Comparison of ENCODE assay signal across 9 mouse cellular contexts in genomic region chr5:137885894-137886293, GRCm38 (mm10). TPM values are rescaled to one million over a fixed set of nuclear protein-coding genes. Genes with fewer than 3 reads are reported as not detected.
A peak's percentile ranks its signal among the peaks of the same experiment; 100 is the strongest.
DNase-seq lines count a peak whose midpoint lies in the region; ATAC-seq and TF ChIP-seq lines count a peak whose summit lies in the region.
"Had no signal": no experiment of that assay in that cellular context is flagged by ENCODE, and none has a peak within 500 bp of the region (broad histone marks: within the 10 kb centered on the region; RNA-seq: fewer than 3 reads in every experiment).

No protein-coding gene starts in this region.

- no peaks in the 10 kb centered on the region for H3K27me3 ChIP-seq in heart, embryonic 11.5 days (ENCODE audit: control insufficient read depth, insufficient read depth, low read length)
- H3K27me3 ChIP-seq in liver, embryonic 14.5 days (ENCODE audit: control insufficient read depth, insufficient read depth, low read length): no peaks in the 10 kb centered on the region
- H3K27me3 ChIP-seq: neural tube, embryonic 12.5 days had no signal

- H3K27ac ChIP-seq in heart, embryonic 11.5 days (ENCODE audit: low read depth, low read length): no peak overlapping the region
- H3K27ac ChIP-seq in liver, embryonic 14.5 days: no peak overlapping the region
- H3K27ac ChIP-seq: neural tube, embryonic 12.5 days had no signal

- no peak overlapping the region for H3K4me2 ChIP-seq in heart, embryonic 11.5 days
- no peak overlapping the region for H3K4me2 ChIP-seq in liver, embryonic 14.5 days (ENCODE audit: low read depth)
- H3K4me2 ChIP-seq: neural tube, embryonic 12.5 days had no signal

- no peak overlapping the region for H3K4me3 ChIP-seq in heart, embryonic 11.5 days (ENCODE audit: low read depth, low read length)
- H3K4me3 ChIP-seq in liver, embryonic 14.5 days (ENCODE audit: insufficient read depth in 1 of 2, low read depth in 2 of 2, low read length in 2 of 2): no peak overlapping the region
- H3K4me3 ChIP-seq: neural tube, embryonic 12.5 days had no signal

- peak; percentile 59 for TF ChIP-seq CTCF in liver, embryonic 14.5 days (IDR thresholded peaks at IDR 0.05; ENCODE audit: low read depth)

- no peaks in the 10 kb centered on the region for H3K9me3 ChIP-seq in heart, embryonic 11.5 days (replicated peaks; ENCODE audit: control insufficient read depth, low read length)
- H3K9me3 ChIP-seq in liver, embryonic 14.5 days (ENCODE audit: control insufficient read depth, low read length): no peaks in the 10 kb centered on the region
- H3K9me3 ChIP-seq: neural tube, embryonic 12.5 days had no signal

- no peak for TF ChIP-seq EP300 in liver, embryonic 14.5 days (IDR thresholded peaks at IDR 0.05; ENCODE audit: low read depth)

- H3K36me3 ChIP-seq in heart, embryonic 11.5 days (ENCODE audit: control insufficient read depth, insufficient read depth, low read length): no peaks in the 10 kb centered on the region
- no peaks in the 10 kb centered on the region for H3K36me3 ChIP-seq in liver, embryonic 14.5 days (replicated peaks; ENCODE audit: control insufficient read depth, insufficient read depth, low read depth)
- H3K36me3 ChIP-seq: neural tube, embryonic 12.5 days had no signal

- H3K9ac ChIP-seq in heart, embryonic 11.5 days (ENCODE audit: low read depth, low read length): no peak overlapping the region
- H3K9ac ChIP-seq in liver, embryonic 14.5 days (replicated peaks): no peak overlapping the region
- H3K9ac ChIP-seq: neural tube, embryonic 12.5 days had no signal

- 3% methylated on average over 2 of the region's 2 CpGs for WGBS in heart, embryonic 11.5 days (ENCODE audit: insufficient replicate concordance)
- 0% methylated on average over 2 of the region's 2 CpGs for WGBS in liver, embryonic 14.5 days (ENCODE audit: insufficient replicate concordance)

- no peak for ATAC-seq in heart, embryonic 11.5 days (replicated peaks; ENCODE audit: insufficient number of reproducible peaks, low FRiP score, low TSS enrichment)
- no peak for ATAC-seq in liver, embryonic 14.5 days (ENCODE audit: insufficient read depth)

- DNase-seq in heart, adult 18-20 months: peak; percentile 42 to 55
- peak; percentile 78 for DNase-seq in 416B (ENCODE audit: low read depth)
- peak; percentile 40 to 47 for DNase-seq in adrenal gland, adult 18-20 months (ENCODE audit: low spot score in 2 of 2)
- peak; percentile 68 for DNase-seq in embryo, embryonic 11 days
- peak; percentile 77 for DNase-seq in kidney, postnatal 14 days
- DNase-seq in liver, embryonic 14.5 days (ENCODE audit: low read depth in 3 of 3, low spot score in 3 of 3): peak; percentile 4 to 33 (median 12)
- DNase-seq in right cerebral cortex, postnatal 14 days: peak; percentile 66

- no peaks in the 10 kb centered on the region for H3K4me1 ChIP-seq in heart, embryonic 11.5 days (ENCODE audit: control insufficient read depth, insufficient read depth, low read length)
- H3K4me1 ChIP-seq in liver, embryonic 14.5 days (replicated peaks; ENCODE audit: control insufficient read depth in 2 of 2, insufficient read depth in 2 of 2, low read length in 1 of 2): no peaks in the 10 kb centered on the region
- H3K4me1 ChIP-seq: neural tube, embryonic 12.5 days had no signal

RNA-seq across cellular contexts. Expression of gene Pilrb2, which starts 14.3 kb away (rescaled TPM):
- under 1 TPM in 1 of 2 experiments, not detected in 1; 0.74 TPM for total RNA-seq in heart, adult 18-20 months (2021)
- 2.1 and 2.7 TPM in 2 replicates for polyA plus RNA-seq in heart, embryonic 11.5 days (2014; fragmentation: Nextera tagmentation; extraction: Ambion mirVana)
- total RNA-seq in adrenal gland, adult 18-20 months (2021): 1 to 10 TPM; 1.1 to 2.5 TPM
- 1.3 and 2.0 TPM in 2 replicates for polyA plus RNA-seq in liver, embryonic 14.5 days (2012; rRNA removed)
- polyA plus RNA-seq in liver, embryonic 14.5 days (2014; fragmentation: Nextera tagmentation; extraction: Ambion mirVana): 2.7 and 3.5 TPM in 2 replicates
- polyA plus RNA-seq: neural tube, embryonic 12.5 days had no signal

RNA-seq across cellular contexts. Expression of gene Pilrb1, which starts 28.0 kb away (rescaled TPM):
- total RNA-seq in heart, adult 18-20 months (2021): 1 to 10 TPM; 1.3 to 2.3 TPM
- polyA plus RNA-seq in heart, embryonic 11.5 days (2014; fragmentation: Nextera tagmentation; extraction: Ambion mirVana): 0.13 and 0.84 TPM in 2 replicates
- 1 to 10 TPM; 1.8 to 2.9 TPM for total RNA-seq in adrenal gland, adult 18-20 months (2021)
- 2.2 and 3.0 TPM in 2 replicates for polyA plus RNA-seq in liver, embryonic 14.5 days (2012; rRNA removed)
- polyA plus RNA-seq in liver, embryonic 14.5 days (2014; fragmentation: Nextera tagmentation; extraction: Ambion mirVana): 3.1 and 3.8 TPM in 2 replicates
- polyA plus RNA-seq: neural tube, embryonic 12.5 days had no signal

RNA-seq across cellular contexts. Expression of gene Cyp3a13, which starts 35.5 kb away (rescaled TPM):
- under 1 TPM; 0.21 to 0.25 TPM for total RNA-seq in heart, adult 18-20 months (2021)
- 0.09 TPM in 1 of 2 replicates, not detected in the other for polyA plus RNA-seq in heart, embryonic 11.5 days (2014; fragmentation: Nextera tagmentation; extraction: Ambion mirVana)
- under 1 TPM in 1 of 2 experiments, not detected in 1; 0.10 TPM for total RNA-seq in adrenal gland, adult 18-20 months (2021)
- 0.83 and 0.87 TPM in 2 replicates for polyA plus RNA-seq in liver, embryonic 14.5 days (2012; rRNA removed)
- 3.2 and 3.4 TPM in 2 replicates for polyA plus RNA-seq in liver, embryonic 14.5 days (2014; fragmentation: Nextera tagmentation; extraction: Ambion mirVana)
- polyA plus RNA-seq: neural tube, embryonic 12.5 days had no signal

RNA-seq across cellular contexts. Expression of gene Pilra, which starts 49.8 kb away (rescaled TPM):
- total RNA-seq in heart, adult 18-20 months (2021): 1 to 10 TPM; 1.5 to 1.7 TPM
- polyA plus RNA-seq in heart, embryonic 11.5 days (2014; fragmentation: Nextera tagmentation; extraction: Ambion mirVana): 2.1 and 2.9 TPM in 2 replicates
- total RNA-seq in adrenal gland, adult 18-20 months (2021): 1 to 10 TPM; 2.6 to 4.3 TPM
- polyA plus RNA-seq in liver, embryonic 14.5 days (2012; rRNA removed): 1.5 and 1.7 TPM in 2 replicates
- polyA plus RNA-seq in liver, embryonic 14.5 days (2014; fragmentation: Nextera tagmentation; extraction: Ambion mirVana): 2.0 and 2.2 TPM in 2 replicates

Comparison
In these comparisons a context has a peak if more than half of its experiments do, and no peak if none do; other contexts are left out.
1. DNase-seq: peak in every context shown above with its lines; median percentile 78 in 416B; 77 in kidney, postnatal 14 days; 68 in embryo, embryonic 11 days; 66 in right cerebral cortex, postnatal 14 days; 48 in heart, adult 18-20 months; 44 in adrenal gland, adult 18-20 months; 12 in liver, embryonic 14.5 days.